In genomic region chr14:18462381-18462780, GRCm38 (mm10) we compare ENCODE assay signal across 28 mouse cellular contexts.
DNase-seq lines count a peak whose midpoint lies in the region; ATAC-seq and TF ChIP-seq lines count a peak whose summit lies in the region.
"Had no signal": no experiment of that assay in that cellular context is flagged by ENCODE, and none has a peak within 500 bp of the region (broad histone marks: within the 10 kb centered on the region; RNA-seq: fewer than 3 reads in every experiment).

No protein-coding gene starts in this region.

- H3K4me3 ChIP-seq in gastrocnemius, adult 2 months = no peak overlapping the region
- no peak overlapping the region for H3K4me3 ChIP-seq in C2C12 (ENCODE audit: insufficient read depth, poor library complexity, severe bottlenecking)
- H3K4me3 ChIP-seq in hindbrain, postnatal 0 days (ENCODE audit: low read length) = no peak overlapping the region
- H3K4me3 ChIP-seq in forebrain, embryonic 14.5 days (ENCODE audit: low read depth, low read length) = no peak overlapping the region
- H3K4me3 ChIP-seq: embryonic facial prominence, embryonic 13.5 days; heart, embryonic 10.5 days; heart, embryonic 15.5 days; hindbrain, embryonic 12.5 days; liver, embryonic 12.5 days; neural tube, embryonic 13.5 days had no signal

- no peak overlapping the region for H3K9ac ChIP-seq in hindbrain, postnatal 0 days (replicated peaks; ENCODE audit: low read length)
- H3K9ac ChIP-seq in forebrain, embryonic 14.5 days (ENCODE audit: low read length) = no peak overlapping the region
- H3K9ac ChIP-seq: embryonic facial prominence, embryonic 13.5 days; forebrain, postnatal 0 days; heart, embryonic 15.5 days; hindbrain, embryonic 12.5 days; liver, embryonic 12.5 days; liver, postnatal 0 days; neural tube, embryonic 13.5 days had no signal

- TF ChIP-seq CTCF in gastrocnemius, adult 2 months (IDR thresholded peaks at IDR 0.05) = no peak
- TF ChIP-seq CTCF in C2C12 (IDR thresholded peaks at IDR 0.05; ENCODE audit: control insufficient read depth, insufficient read depth, insufficient read length) = no peak
- TF ChIP-seq CTCF in hindbrain, postnatal 0 days (IDR thresholded peaks at IDR 0.05; ENCODE audit: low read depth) = no peak

- no peak for ATAC-seq in hindbrain, postnatal 0 days
- ATAC-seq in forebrain, embryonic 14.5 days = no peak
- ATAC-seq: forebrain, postnatal 0 days; intestine, embryonic 16.5 days; liver, embryonic 12.5 days; liver, postnatal 0 days had no signal

- H3ac ChIP-seq in C2C12 (ENCODE audit: control insufficient read depth, insufficient read length, low read depth) = peak overlapping the region; percentile 25

- intact Hi-C loops in gastrocnemius, adult 2 months (cut with DNase I) = loop anchor here (5.0 to 10.0 kb wide), 2 partner anchors 45 to 88 kb away; no protein-coding TSS in a partner anchor

- no peaks in the 10 kb centered on the region for H3K79me3 ChIP-seq in C2C12 (ENCODE audit: low read depth)

- H3K4me2 ChIP-seq in hindbrain, postnatal 0 days (ENCODE audit: low read depth, low read length) = no peak overlapping the region
- no peak overlapping the region for H3K4me2 ChIP-seq in forebrain, embryonic 14.5 days (ENCODE audit: low read length)
- H3K4me2 ChIP-seq: heart, embryonic 15.5 days; hindbrain, embryonic 12.5 days; liver, embryonic 12.5 days; midbrain, embryonic 11.5 days; neural tube, embryonic 13.5 days had no signal

- H3K9me3 ChIP-seq in hindbrain, postnatal 0 days (ENCODE audit: low read length) = no peaks in the 10 kb centered on the region
- no peaks in the 10 kb centered on the region for H3K9me3 ChIP-seq in forebrain, embryonic 14.5 days (replicated peaks; ENCODE audit: control insufficient read depth, low read length)
- H3K9me3 ChIP-seq: embryonic facial prominence, embryonic 13.5 days; heart, embryonic 10.5 days; heart, embryonic 15.5 days; hindbrain, embryonic 12.5 days; liver, embryonic 12.5 days; neural tube, embryonic 13.5 days had no signal

- H3K27ac ChIP-seq in gastrocnemius, adult 2 months = peak overlapping the region; percentile 49
- no peak overlapping the region for H3K27ac ChIP-seq in hindbrain, postnatal 0 days
- H3K27ac ChIP-seq in forebrain, embryonic 14.5 days (ENCODE audit: low read depth, low read length) = no peak overlapping the region
- H3K27ac ChIP-seq: embryonic facial prominence, embryonic 13.5 days; heart, embryonic 10.5 days; heart, embryonic 15.5 days; hindbrain, embryonic 12.5 days; liver, embryonic 12.5 days; neural tube, embryonic 13.5 days had no signal

- no peaks in the 10 kb centered on the region for H3K4me1 ChIP-seq in hindbrain, postnatal 0 days (ENCODE audit: insufficient read depth, low read length)
- no peaks in the 10 kb centered on the region for H3K4me1 ChIP-seq in forebrain, embryonic 14.5 days (ENCODE audit: control insufficient read depth, insufficient read depth, low read length)
- H3K4me1 ChIP-seq: heart, embryonic 10.5 days; hindbrain, embryonic 12.5 days; liver, embryonic 12.5 days; neural tube, embryonic 13.5 days had no signal

- no peaks in the 10 kb centered on the region for H3K27me3 ChIP-seq in C2C12 (ENCODE audit: control insufficient read depth, insufficient read depth, insufficient read length)
- H3K27me3 ChIP-seq in hindbrain, postnatal 0 days (ENCODE audit: insufficient read depth, low read length) = no peaks in the 10 kb centered on the region
- no peaks in the 10 kb centered on the region for H3K27me3 ChIP-seq in forebrain, embryonic 14.5 days (replicated peaks; ENCODE audit: control insufficient read depth, insufficient read depth, low read length)
- H3K27me3 ChIP-seq: CH12.LX; embryonic facial prominence, embryonic 13.5 days; heart, embryonic 15.5 days; hindbrain, embryonic 12.5 days; liver, embryonic 12.5 days; neural tube, embryonic 13.5 days had no signal

- H3K36me3 ChIP-seq in C2C12 (ENCODE audit: control insufficient read depth, insufficient read depth) = no peaks in the 10 kb centered on the region
- H3K36me3 ChIP-seq in hindbrain, postnatal 0 days (ENCODE audit: insufficient read depth, low read length) = no peaks in the 10 kb centered on the region
- H3K36me3 ChIP-seq in forebrain, embryonic 14.5 days (ENCODE audit: control insufficient read depth, insufficient read depth, low read length) = no peaks in the 10 kb centered on the region
- H3K36me3 ChIP-seq: embryonic facial prominence, embryonic 13.5 days; heart, embryonic 10.5 days; heart, embryonic 15.5 days; hindbrain, embryonic 12.5 days; liver, embryonic 12.5 days; neural tube, embryonic 13.5 days had no signal

- WGBS in hindbrain, postnatal 0 days = 89% methylated on average over 4 of the region's 4 CpGs
- 85% methylated on average over 4 of the region's 4 CpGs for WGBS in forebrain, embryonic 14.5 days

- no peaks in the 10 kb centered on the region for H3K79me2 ChIP-seq in C2C12 (ENCODE audit: control insufficient read depth, insufficient read depth)

- DNase-seq in gastrocnemius, adult 2 months = peak; percentile 68
- DNase-seq in gastrocnemius, postnatal 10 days = no peak
- peak; percentile 18 to 60 for DNase-seq in gastrocnemius, adult 8-10 months (ENCODE audit: low spot score in 2 of 2)
- DNase-seq in left cerebral cortex, adult 11 months (ENCODE audit: low spot score) = no peak
- no peak for DNase-seq in hindbrain, postnatal 0 days (ENCODE audit: low spot score)
- no peak for DNase-seq in forebrain, embryonic 14.5 days (ENCODE audit: low spot score)
- DNase-seq: adrenal gland, postnatal 25 days; B cell, adult 2 months; cerebellum, adult 11-12 months; cerebellum, adult 9-11 months; forebrain, postnatal 0 days; heart, postnatal 36 days; kidney, adult 9 months; kidney, postnatal 10 days; left cerebral cortex, postnatal 4 days; liver, postnatal 0 days; lung, postnatal 36 days; right cerebral cortex, postnatal 4 days had no signal

TF ChIP-seq in C2C12, 6 proteins besides CTCF, POLR2A, EP300 and RAD21:
- no peak for TF ChIP-seq MYOG (IDR thresholded peaks at IDR 0.05; ENCODE audit: control insufficient read depth, extremely low read depth, insufficient read length)
- TF ChIP-seq FOSL1 (IDR thresholded peaks at IDR 0.05; ENCODE audit: insufficient read depth, low read length, poor library complexity, severe bottlenecking) = peak; percentile 27
- TF ChIP-seq MYOD1 (IDR thresholded peaks at IDR 0.05; ENCODE audit: control insufficient read depth, insufficient read length, low read depth) = peak; percentile 9

Comparison
In these comparisons a context has a peak if more than half of its experiments do, and no peak if none do; other contexts are left out.
1. DNase-seq: peak in gastrocnemius, adult 2 months (single experiment) and gastrocnemius, adult 8-10 months (2 of 2); none in gastrocnemius, postnatal 10 days (single experiment), left cerebral cortex, adult 11 months (single experiment), hindbrain, postnatal 0 days (single experiment) and forebrain, embryonic 14.5 days (single experiment).